Mouse (Mus musculus): ENCODE data around the gene Scnm1. TPM values are rescaled to one million over a fixed set of nuclear protein-coding genes. Genes with fewer than 3 reads are reported as not detected.
"Not testable (repeated sequence)": the region's sequence is repeated elsewhere in the genome, so short reads cannot be mapped to it uniquely, and the experiment has no call there.

Scnm1 gene
- polyA plus RNA-seq, 1 experiment from 2014 or later, result 63.0 TPM

- Histone ChIP-seq H3K27me3 (ENCODE audit: insufficient read depth, low read length) (no peaks in the 10 kb centered on the region), H3K36me3 (ENCODE audit: insufficient read depth, low read length) (no peaks in the 10 kb centered on the region), H3K4me1 (replicated peaks; ENCODE audit: insufficient read depth, low read length) (peaks cover 12% of the 10 kb centered on the region; the same call in 1 of the 2 replicates), H3K9me3 (replicated peaks; ENCODE audit: low read length) (no peaks in the 10 kb centered on the region), H3K4me2 (ENCODE audit: low read length) (no peak overlapping the region), H3K4me3 (replicated peaks; ENCODE audit: low read depth, low read length) (no peak overlapping the region), H3K27ac (no peak overlapping the region), H3K9ac (ENCODE audit: low read depth, low read length) (no peak overlapping the region)
- 68% methylated on average over 2 of the region's 2 CpGs for WGBS
- no peak for ATAC-seq (replicated peaks; ENCODE audit: low FRiP score, low read depth)
- TF ChIP-seq CTCF (IDR thresholded peaks at IDR 0.05; ENCODE audit: low read depth), result peak; percentile 62
- DNase-seq (ENCODE audit: low spot score), result peak; percentile 62
Observed at GRCm38 (mm10) chr3:95107898-95108297, 25.9 kb downstream of the Scnm1 start.

DNA sequence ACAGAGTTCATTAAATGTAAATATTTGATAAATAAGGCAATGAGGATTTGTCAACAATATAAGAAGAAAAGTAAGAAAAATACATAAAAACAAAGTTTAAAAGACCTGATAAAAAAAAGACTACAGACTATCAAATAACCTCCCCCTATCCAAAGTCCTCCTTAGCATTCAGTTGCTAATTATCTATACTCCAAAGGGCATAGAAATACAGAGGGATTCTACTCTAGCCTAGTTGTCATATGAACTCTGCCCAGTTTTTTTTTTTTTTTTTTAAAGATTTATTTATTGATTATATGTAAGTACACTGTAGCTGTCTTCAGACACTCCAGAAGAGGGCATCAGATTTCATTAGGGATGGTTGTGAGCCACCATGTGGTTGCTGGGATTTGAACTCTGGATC is 26.5 kb downstream of the Scnm1 start:
- not testable (repeated sequence) for H3K27me3 ChIP-seq (ENCODE audit: insufficient read depth, low read length); H3K36me3 ChIP-seq (ENCODE audit: insufficient read depth, low read length); H3K9ac ChIP-seq (ENCODE audit: low read depth, low read length); H3K27ac ChIP-seq; H3K9me3 ChIP-seq (replicated peaks; ENCODE audit: low read length); ATAC-seq (replicated peaks; ENCODE audit: low FRiP score, low read depth); H3K4me1 ChIP-seq (replicated peaks; ENCODE audit: insufficient read depth, low read length); DNase-seq (ENCODE audit: low spot score)
- Histone ChIP-seq H3K4me3 (replicated peaks; ENCODE audit: low read depth, low read length) (peak overlapping the region; percentile 73), H3K4me2 (ENCODE audit: low read length) (peak overlapping the region; percentile 63)

- Histone ChIP-seq H3K4me2 (ENCODE audit: low read length) (peak within 1 kb of the TSS; percentile 69), H3K36me3 (ENCODE audit: insufficient read depth, low read length) (no peaks in the 10 kb centered on the region), H3K4me3 (replicated peaks; ENCODE audit: low read depth, low read length) (peak within 1 kb of the TSS; percentile 73), H3K27ac (peak within 1 kb of the TSS; percentile 83), H3K9ac (ENCODE audit: low read depth, low read length) (peak within 1 kb of the TSS; percentile 73), H3K4me1 (replicated peaks; ENCODE audit: insufficient read depth, low read length) (0 out of 2 replicates have a peak, but pooled peaks cover 5% of the 10 kb centered on the region), H3K27me3 (ENCODE audit: insufficient read depth, low read length) (no peaks in the 10 kb centered on the region), H3K9me3 (replicated peaks; ENCODE audit: low read length) (no peaks in the 10 kb centered on the region)
- WGBS, result under 1% methylated on average over 51 of the region's 51 CpGs
- DNase-seq (ENCODE audit: low spot score) (peak; percentile 100), ATAC-seq (replicated peaks; ENCODE audit: low FRiP score, low read depth) (peak; percentile 92)
- TF ChIP-seq CTCF (IDR thresholded peaks at IDR 0.05; ENCODE audit: low read depth), result no peak; the same call in 1 of the 2 replicates
Observed at GRCm38 (mm10) chr3:95106338-95107117, 27.3 kb downstream of the Scnm1 start, which contains the start of gene Pip5k1a. Pip5k1a (minus strand) TSS chr3:95106930.

DNA sequence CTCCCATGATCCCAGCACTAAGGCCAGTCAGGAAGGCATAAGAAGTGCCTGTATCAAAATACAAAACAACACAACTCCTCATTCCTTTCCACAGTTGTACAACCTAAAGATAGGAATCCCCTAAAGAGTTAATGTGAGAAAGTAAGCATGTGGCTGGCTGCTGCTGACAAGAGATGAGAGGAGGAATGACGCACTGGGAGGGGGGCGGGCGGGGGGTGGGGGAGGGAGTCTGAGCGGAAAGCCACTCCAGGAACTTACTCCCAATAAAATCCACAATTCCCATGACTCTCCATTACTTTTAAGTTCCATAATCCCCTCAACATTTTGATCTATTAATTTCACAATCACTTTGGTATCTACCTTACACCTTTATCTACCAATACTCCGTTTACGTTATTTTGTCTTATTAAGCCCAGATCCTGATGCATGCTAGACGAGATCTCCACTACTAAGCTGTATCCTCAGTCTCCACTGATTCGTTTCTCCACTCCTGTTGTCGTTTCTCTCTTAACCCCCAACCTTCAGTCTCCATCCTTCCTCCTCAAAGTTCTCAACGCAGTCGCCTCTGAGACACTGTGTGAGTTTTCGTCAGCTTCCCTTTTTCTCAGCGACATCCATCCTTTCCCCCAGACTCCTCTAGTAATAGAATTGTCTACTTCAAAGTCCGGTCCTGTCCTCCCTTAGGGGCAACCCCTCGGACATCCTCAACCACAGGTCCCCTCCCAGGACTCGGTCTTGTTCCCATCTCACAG is 28.0 kb downstream of the Scnm1 start:
- no peak for TF ChIP-seq CTCF (IDR thresholded peaks at IDR 0.05; ENCODE audit: low read depth)
- no peaks in the 10 kb centered on the region for H3K27me3 ChIP-seq (ENCODE audit: insufficient read depth, low read length)
- no peaks in the 10 kb centered on the region for H3K36me3 ChIP-seq (ENCODE audit: insufficient read depth, low read length)
- peak overlapping the region; percentile 73 for H3K4me3 ChIP-seq (replicated peaks; ENCODE audit: low read depth, low read length)
- ATAC-seq (replicated peaks; ENCODE audit: low FRiP score, low read depth) (no peak), DNase-seq (ENCODE audit: low spot score) (peak; percentile 54)
- WGBS, result under 1% methylated on average over 16 of the region's 16 CpGs
- 0 out of 2 replicates have a peak, but pooled peaks cover 5% of the 10 kb centered on the region for H3K4me1 ChIP-seq (replicated peaks; ENCODE audit: insufficient read depth, low read length)
- H3K9ac ChIP-seq (ENCODE audit: low read depth, low read length), result peak overlapping the region; percentile 73
- H3K4me2 ChIP-seq (ENCODE audit: low read length), result peak overlapping the region; percentile 69
- no peaks in the 10 kb centered on the region for H3K9me3 ChIP-seq (replicated peaks; ENCODE audit: low read length)
- peak overlapping the region; percentile 83 for H3K27ac ChIP-seq

- no peak for TF ChIP-seq CTCF (IDR thresholded peaks at IDR 0.05; ENCODE audit: low read depth)
- no peaks in the 10 kb centered on the region for H3K9me3 ChIP-seq (replicated peaks; ENCODE audit: low read length)
- H3K27me3 ChIP-seq (ENCODE audit: insufficient read depth, low read length), result no peaks in the 10 kb centered on the region
- peak overlapping the region; percentile 73; the same call in 1 of the 2 replicates for H3K9ac ChIP-seq (ENCODE audit: low read depth, low read length)
- ATAC-seq (replicated peaks; ENCODE audit: low FRiP score, low read depth) (no peak), DNase-seq (ENCODE audit: low spot score) (no peak)
- H3K27ac ChIP-seq, result no peak overlapping the region
- peak overlapping the region; percentile 73 for H3K4me3 ChIP-seq (replicated peaks; ENCODE audit: low read depth, low read length)
- H3K36me3 ChIP-seq (ENCODE audit: insufficient read depth, low read length), result no peaks in the 10 kb centered on the region
- H3K4me1 ChIP-seq (replicated peaks; ENCODE audit: insufficient read depth, low read length), result 0 out of 2 replicates have a peak, but pooled peaks cover 5% of the 10 kb centered on the region
- H3K4me2 ChIP-seq (ENCODE audit: low read length), result peak overlapping the region; percentile 69
- WGBS, result 48% methylated on average over 4 of the region's 4 CpGs
Observed at GRCm38 (mm10) chr3:95105121-95105520, 28.7 kb downstream of the Scnm1 start.

DNA sequence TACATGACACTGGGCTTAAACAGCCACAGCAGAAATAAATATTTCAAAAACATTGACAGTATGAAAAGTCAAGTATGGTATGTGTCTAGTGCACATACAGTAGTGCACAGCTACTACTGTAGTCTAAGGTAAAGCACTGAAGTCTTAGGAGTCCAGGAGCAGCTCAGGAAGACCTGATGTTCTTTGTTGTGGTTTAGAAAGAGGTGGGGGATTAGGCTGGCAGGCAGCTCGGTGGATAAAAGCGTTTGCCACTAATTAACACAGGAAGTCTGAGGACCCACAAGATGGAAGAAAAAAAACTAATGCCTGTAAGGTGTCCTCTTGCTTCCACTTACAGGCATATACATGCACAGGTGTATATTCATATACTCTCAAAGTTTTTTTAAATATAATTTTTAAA is 33.0 kb downstream of the Scnm1 start:
- WGBS, result 20% methylated on average over 2 of the region's 2 CpGs
- H3K9ac ChIP-seq (ENCODE audit: low read depth, low read length), result no peak overlapping the region
- no peak overlapping the region for H3K4me3 ChIP-seq (replicated peaks; ENCODE audit: low read depth, low read length)
- no peak for TF ChIP-seq CTCF (IDR thresholded peaks at IDR 0.05; ENCODE audit: low read depth)
- peaks cover 6% of the 10 kb centered on the region; the same call in 1 of the 2 replicates for H3K36me3 ChIP-seq (ENCODE audit: insufficient read depth, low read length)
- H3K9me3 ChIP-seq (replicated peaks; ENCODE audit: low read length), result no peaks in the 10 kb centered on the region
- no peak overlapping the region for H3K27ac ChIP-seq
- H3K4me1 ChIP-seq (replicated peaks; ENCODE audit: insufficient read depth, low read length), result 0 out of 2 replicates have a peak, but pooled peaks cover 5% of the 10 kb centered on the region
- ATAC-seq (replicated peaks; ENCODE audit: low FRiP score, low read depth) (no peak), DNase-seq (ENCODE audit: low spot score) (no peak)
- no peaks in the 10 kb centered on the region for H3K27me3 ChIP-seq (ENCODE audit: insufficient read depth, low read length)
- no peak overlapping the region for H3K4me2 ChIP-seq (ENCODE audit: low read length)
